Mouse (Mus musculus) CD4-positive helper T cell, adult 2 months (primary cell): ENCODE data around the gene Exoc3l4.

Source experiments
- DNase-seq: peaks from one replicate; pipeline ENCODE4 v3.0.0-alpha.2; 2012; ENCODE audit warnings: low read depth, missing footprints, low spot score

Exoc3l4 gene

DNA sequence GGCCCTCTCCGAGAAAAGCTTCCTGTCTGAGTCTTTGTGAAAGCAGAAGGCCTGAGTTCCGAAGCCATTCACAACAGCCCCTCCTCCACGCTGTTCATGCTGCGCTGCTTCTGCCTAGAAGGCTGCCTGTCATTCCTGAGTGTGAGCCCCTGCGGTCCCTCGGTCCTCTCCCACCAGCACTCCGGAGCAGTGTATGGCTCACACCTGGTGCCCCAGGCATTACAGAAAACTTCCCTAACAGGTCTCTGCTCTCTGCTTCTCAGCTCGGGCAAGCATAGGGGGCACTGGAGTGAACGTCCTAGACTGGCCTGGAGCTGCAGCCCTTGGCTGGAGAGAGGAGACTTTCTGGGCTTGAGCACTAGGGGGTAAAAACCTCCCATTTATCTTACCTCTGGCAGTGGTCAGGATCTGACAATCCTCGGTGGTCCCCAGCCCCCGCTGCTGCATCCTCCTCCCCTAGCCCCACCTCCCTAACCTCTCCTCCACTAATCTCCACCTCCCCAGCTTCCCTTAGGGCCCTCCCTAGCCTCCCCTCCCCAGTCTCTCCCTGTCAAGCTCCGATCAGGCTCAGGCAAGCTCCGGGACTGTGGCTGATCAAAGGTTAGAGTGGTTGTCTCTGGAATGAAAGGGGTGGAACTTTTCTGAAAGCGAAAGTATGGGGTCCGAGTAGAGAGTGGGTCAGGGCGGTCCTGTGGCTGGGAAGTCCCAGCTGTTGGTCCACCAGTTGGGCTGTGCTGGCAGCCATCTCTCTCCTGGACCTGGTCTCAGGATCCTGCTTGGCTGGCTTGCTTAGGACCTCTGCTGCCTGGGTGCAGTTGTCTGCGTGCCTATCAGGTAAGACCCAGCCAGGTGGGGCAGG, at the start of gene Exoc3l4:
Exoc3l4 (plus strand) TSS at position 97 of the 859 bp plus-strand sequence.
- DNase-seq = no peak

DNA sequence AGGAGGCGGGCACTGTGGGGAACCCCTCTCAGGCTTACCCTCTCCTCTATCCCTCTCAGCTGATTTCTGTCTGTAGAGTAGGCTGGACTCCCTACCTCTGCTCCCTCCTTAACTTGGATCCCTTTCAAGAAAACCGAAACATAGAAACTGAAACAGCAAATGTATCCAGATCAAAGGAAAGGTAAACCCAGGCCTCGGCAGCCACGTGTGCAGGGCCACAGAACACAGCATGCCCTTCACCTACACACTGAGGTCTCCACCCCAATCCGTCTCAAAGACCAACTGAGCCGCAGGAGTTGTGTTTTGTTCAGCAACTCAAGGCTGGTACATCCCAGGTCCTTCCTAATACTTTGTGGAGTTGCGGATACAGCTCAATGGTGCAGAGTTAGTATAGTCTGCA, 49.8 kb upstream of the Exoc3l4 start:
- no peak for DNase-seq

DNA sequence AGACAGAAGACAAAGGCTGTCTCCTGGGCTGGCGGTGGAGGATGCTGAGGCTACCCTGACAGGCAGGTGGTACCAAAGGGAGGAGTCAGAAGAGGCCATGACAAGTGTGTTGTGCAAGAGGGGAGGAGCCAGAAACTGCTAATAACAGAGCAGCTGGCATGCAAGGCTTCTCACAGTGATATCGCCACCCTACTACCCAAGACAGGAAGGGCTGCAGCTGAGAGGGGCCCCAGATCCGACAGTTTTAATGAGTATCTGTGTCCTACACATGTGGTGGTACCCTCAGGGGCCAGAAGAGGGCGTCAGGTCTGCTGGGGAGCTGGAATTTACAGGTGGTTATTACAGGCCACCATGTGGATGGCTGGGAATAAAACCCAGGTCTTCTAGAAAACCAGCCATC, 46.6 kb upstream of the Exoc3l4 start:
- no peak for DNase-seq

DNA sequence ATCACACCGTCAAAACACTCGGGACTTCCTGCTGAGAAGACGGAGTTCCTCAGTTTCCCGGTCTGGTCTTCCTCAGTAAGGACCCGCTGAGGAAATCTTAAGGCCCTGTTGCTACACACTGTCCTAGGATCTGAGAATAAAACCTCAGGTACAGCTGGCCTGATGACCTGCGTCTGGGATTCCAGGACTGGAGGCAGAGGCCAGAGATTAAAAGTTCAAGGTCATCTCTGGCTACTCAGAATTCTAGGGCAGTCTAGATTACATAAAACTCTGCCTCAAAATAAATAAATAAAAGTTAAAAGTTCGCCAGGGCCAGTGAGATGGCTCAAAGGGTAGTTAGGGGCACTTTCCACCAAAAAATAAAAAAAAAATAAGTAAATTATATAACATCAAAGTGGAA, 44.9 kb upstream of the Exoc3l4 start:
- no peak for DNase-seq

DNA sequence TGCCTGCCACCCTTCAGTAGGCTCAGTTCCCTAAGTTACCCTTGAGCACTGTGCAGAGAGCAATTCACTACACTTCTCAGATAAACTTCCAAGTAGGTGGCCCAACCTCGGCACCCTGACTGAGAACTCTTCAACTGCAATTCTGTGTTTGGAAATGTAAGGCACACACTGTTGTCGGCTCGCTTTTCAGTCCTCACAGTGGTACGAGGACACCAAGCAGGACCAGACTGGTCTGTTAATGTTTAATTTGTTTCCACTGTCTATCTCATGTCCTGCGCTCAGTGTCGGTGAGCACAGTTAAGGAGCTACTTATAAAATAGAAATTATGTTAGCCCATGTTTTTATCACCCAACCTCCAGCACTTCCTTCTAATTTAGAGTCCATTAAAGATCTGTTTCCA, 43.4 kb upstream of the Exoc3l4 start:
- no peak for DNase-seq

DNA sequence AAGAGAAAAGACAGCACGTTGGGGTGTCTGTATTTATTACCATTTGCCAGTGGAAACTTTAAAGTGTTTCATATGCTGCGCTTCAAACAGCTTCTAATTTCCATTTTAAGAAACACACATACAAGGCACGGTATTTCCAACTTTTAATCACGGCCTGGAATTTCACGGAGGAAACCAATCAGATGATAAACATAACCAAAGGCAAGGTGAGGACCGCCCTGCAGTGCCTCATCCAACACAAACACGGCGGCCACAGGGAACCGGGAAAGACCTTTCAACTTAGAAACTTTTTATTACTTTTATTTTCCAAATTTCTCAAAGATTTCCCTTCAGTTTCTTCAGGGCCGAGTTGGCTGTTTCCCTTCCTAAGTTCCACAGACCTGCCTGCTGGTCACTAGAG, 42.1 kb upstream of the Exoc3l4 start:
- no peak for DNase-seq

DNA sequence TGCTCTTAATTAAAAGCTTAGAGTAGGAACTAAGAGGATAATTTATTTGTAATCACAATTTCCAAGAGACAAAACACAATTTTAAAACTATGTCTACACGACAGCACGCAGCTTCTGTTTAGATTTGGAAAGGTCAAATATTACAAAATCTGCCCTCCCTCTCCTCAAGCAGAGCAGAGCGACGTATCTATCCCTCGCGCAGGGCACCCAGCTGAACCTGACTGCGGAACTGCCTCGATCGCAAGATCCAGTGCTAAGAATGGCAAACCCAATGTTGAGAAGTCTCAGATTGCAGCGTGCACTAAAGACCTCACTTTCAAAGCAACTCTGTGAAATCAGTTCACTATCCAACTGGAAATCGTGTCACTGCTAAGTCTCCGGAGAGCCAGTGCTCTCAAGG, 41.3 kb upstream of the Exoc3l4 start:
- DNase-seq = no peak

DNA sequence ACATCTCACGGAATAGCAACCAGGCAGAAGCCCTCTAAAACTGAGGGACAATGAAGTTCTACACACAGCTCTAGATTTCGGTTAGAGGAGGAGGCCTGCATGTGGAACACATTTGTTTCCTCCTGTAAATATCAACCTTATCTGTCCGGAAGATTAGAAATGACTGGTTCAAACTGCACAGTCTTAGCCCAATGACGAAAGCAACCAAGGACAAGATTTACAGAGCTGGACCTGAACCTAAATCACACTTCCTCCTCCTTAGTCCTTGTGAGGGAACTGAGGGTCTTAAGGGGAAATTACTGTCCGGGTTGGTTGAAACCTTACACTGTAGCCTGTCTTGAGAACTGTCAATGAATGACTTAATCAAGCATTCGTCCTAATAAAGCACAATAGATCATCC, 40.8 kb upstream of the Exoc3l4 start:
- no peak for DNase-seq

DNA sequence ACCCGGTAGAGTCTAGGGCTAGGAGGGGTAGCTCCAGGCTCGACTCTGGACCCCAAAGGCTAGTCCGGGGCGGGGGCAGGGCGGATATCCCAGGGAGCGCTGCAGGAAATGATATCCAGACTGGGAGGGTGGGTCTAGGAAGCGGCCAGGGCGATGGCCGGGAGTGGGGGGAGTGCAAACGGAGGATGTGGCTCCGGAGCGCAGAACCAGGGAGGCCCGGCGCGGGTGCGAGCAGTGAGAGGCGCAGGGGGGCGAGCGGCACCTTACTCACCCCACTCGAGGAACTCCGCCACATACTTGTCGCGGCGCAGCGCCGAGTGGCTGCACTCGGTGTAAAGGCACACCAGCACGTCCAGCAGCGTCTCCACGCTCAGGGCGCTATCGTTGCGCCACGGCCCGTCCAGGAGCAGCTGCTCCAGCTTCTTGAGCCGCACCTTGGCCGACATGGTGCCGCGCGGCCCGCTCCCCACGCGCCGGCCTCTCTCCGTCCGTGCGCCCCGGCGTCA, 39.9 kb upstream of the Exoc3l4 start:
- no peak for DNase-seq

DNA sequence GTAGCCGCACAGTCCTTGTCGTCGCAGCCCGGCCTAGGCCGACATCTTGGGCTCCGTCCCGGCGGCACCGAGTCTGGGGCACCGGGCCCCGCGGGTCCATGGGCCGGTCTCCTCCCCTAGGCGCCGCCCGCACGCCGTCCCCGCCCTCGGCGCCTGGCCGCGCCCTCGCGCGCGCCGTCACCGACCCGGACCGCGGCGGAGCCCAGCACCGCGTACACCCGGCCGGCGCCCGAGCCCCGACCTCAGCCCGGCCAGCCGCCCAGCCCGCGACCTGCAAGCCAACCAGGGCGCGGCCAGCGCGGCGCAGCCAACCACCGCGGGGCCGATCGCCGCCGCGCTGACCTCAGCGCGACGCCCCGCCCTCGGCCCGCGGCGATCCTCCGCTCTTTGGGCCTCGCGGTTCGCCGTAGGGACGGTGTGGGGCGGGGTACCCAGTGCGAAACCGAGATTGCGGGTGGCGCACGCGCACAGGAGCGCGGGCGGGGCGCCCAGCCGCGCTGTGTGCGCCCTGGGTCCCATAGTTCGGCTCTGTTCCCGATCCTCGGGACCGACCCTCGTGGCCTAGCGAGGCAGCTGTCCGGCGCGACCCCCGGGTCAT, 39.3 kb upstream of the Exoc3l4 start, which contains the start of gene Cdc42bpb:
Cdc42bpb (minus strand) TSS at position 343 of the 598 bp plus-strand sequence.
- peak; percentile 66 for DNase-seq

DNA sequence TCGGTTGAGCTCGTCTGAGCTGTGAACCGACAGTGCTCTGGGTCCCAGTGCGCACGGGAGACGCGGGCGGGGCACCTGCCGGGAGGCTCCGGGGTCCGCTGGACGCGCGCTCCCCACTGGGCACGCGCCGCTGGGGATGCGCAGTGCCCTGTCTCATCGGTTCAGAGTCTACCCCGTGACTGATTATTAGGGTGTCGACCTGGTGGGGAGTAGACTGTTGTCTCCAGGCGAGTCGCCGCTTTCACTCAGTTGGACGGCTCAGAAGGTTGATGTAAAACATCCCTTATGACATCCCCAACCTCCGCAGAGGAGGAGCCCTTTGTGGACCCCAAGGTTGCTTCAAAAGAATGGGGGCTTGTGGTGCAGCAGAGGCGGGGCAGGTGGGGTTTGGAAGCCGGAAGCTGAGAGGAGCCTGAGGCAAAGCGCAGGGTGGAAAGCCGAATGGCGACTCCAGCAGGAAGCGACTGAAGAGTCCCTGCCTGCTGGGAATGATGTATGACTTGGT, 38.8 kb upstream of the Exoc3l4 start:
- no peak for DNase-seq

DNA sequence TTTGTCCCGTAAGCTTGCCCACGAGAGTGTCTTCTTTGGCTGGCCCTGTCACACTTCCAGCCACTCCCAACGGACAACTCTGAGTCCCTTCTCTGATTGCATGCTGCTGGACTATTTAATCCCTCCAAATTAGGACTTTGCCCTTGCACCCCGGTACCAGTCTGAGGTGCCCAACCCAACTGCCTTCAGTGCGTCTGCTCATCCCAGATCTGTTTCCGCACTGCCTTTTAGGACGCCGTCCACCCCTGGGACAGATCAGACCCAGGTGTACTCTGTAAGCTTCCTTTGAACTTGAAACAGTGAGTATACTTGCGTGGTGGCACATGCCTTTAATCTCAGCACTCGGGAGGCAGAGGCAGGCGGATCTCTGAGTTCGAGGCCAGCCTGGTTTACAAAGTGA, 38.0 kb upstream of the Exoc3l4 start:
- DNase-seq = no peak

DNA sequence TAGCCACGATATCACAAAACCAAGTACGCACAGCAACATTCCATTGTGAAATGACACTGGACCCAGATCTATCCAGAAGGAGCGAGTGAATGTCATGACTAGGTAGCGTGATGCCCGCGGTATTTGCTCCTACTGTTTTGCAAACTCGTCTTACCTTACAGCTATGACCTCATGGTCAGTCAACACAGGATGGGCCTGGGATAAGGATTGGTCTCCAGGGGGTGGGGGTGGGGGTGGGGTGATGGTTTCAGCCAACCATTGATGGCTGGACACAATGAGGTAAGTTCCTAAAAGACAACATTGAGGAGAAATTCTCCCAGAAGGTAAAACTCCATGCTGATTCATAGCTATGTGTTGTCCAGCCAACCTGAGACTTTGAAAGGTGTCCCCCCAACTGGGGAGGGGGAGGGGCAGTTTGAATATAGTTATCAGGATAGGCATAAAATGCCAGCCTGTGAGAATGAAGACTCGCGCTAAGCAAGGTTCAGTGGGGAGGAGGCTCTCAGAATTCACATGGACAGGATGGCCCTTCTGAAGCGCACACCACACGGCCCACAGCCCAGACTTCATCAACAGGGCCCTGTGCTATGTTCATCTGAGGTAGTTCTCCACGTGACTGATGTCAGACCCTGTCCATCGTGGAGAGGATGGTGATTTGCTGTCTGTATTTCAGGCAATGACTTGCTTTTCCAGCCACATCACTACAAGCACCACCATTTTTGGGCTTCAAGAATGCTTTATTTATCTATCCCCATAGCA, 30.8 kb upstream of the Exoc3l4 start:
- no peak for DNase-seq

DNA sequence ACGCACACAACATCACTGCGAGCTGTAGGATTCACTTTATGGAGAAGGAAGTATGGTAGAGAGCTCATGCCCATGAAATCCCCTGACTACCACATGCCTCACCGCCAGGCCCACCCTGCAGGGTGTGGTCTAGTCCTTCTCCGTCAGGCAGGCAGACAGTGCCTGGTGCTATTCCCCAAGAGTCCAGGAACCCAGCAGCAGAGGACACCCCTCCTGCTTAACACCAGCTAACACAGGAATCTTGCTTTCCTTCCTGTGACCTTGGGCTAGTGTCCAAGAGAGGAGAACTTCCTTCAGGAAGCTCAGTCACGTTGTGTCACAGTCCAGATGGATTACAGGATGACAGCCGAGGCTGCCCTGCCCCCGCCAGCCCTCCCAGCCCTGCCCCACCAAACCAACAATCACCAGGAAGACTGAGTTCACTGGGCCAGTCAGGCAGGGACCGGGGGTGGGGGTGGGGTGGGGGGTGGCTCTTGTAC, 30.1 kb upstream of the Exoc3l4 start:
- DNase-seq = no peak

DNA sequence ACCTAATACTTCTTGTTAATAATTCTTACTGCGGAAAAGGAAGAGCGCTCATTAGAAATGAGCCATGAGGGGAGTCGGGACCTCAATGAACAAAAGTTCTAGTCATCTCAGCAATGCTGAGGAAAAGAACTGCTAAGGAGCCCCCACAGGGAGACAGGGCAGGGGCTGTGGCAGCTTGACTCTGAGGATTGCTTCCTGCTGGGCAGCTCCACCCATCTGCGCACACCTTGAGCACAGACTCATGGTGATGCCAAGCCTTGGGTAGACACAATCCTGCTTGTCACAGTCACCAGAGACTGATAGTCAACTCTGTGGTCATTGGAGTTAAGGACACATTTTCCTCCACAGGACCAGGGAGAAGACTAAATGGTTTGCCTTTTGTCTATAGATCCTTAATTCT, 29.7 kb upstream of the Exoc3l4 start:
- DNase-seq = no peak

DNA sequence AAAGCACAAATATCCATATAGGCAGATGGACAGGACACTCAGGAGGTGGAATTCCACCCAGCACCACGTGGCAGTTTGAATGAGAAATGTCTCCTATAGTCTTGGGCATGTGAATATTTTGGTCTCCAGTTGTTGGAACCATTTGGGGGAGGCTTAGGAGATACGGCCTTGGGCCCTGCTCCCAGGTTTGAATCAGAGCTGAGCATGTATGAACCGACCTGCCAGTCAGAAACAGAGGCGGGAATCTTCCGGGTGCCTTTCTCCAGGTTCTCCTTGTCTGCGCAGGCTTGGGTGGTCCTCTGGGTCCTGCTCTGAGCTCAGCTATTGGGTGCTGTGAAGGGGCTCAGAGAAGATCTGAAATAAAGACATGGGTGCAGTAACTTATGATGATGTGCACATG, 22.8 kb upstream of the Exoc3l4 start:
- DNase-seq = no peak

DNA sequence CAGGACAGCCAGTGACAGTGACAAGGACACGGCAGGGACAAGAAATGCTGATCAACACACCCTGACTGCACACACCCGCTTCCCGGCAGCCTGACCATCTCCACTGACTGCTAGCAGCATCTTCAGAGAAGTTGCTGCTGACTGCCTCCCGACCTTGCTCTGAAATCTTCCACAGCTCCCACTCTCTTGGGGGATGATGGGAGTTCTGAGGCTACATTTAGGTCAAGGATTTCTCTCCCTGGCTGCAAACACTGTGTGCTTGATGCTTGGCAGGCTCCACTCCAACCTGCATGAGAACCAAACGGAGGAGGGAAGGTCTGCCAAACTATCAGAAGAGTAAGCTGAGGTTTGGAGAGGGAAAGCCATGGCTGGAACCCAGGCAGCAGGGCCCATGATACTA, 19.8 kb upstream of the Exoc3l4 start:
- DNase-seq = no peak

DNA sequence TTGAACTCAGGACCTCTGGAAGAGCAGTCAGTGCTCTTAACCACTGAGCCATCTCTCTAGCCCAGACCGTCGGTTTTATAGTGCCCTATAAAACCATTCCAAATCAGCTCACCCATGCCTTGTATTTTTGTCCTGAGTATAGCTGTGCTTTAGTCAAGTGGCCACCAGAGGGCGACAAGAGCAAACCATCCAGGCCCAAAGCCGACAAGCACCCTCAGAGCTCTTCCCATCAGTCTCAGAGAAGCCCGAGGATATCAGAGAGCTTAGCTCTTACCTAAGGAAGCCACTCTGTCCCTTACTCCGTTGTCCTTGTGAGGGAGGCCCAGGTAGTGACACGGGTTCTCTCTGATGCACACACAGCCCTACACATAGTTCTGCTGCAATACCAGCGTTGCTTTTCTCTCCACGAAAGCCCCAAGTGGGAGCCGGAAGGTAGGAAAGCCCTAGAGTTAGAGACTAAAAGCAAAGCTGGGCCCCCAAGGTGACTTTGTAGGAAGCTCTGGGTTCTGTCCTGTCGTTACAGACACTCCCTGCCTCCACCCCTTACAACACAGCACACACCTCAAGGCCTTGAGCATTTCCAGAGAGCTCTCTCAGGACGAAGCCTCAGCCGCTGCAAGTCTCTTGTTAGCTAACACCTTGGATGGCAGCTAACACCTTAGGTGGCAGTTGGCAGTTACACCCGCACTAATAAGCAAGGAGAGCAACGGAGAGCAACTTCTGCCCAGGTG, 15.2 kb upstream of the Exoc3l4 start:
- DNase-seq = peak; percentile 45

DNA sequence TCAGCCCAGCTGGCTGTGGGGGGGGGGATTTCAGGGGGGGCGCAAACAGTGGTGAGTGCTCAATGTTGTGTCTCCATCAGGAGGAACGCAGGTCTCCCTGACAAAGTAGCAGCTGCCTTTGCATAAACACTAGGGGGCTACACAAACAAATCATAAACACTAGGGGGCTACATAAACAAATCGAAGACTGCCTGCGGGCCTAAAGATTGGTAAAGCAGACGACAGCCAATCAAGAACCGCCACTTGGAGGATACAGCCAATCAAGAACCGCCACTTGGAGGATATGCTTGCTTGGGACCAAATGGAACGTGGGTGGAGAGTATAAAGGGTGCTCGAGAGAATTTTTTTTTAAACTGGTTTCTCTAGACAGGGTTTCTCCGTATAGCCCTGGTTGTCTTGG, 11.9 kb upstream of the Exoc3l4 start:
- no peak for DNase-seq

DNA sequence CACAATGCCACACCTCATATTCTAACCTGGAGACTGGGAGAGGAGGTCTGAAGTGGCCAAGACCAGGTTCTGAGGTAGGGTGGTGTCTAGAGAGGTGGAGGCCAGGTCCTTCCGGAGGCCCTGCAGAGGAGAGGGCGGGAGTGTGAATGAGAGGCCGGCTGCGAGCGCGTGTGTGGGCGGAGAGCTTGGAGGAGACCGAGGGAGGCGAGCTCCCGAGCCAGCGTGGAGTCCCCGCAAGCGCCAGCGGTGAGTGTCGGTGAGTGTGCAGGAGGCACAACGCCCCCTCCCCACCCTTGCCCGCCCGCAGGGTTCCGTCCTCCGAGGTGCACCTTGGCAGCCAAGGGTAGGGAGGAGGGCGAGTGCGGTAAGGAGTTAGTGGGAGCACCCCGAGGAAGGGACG, 10.2 kb upstream of the Exoc3l4 start, which contains the start of gene Lbhd2:
Lbhd2 (plus strand) TSS at position 188 of the 400 bp plus-strand sequence.
- DNase-seq = no peak

DNA sequence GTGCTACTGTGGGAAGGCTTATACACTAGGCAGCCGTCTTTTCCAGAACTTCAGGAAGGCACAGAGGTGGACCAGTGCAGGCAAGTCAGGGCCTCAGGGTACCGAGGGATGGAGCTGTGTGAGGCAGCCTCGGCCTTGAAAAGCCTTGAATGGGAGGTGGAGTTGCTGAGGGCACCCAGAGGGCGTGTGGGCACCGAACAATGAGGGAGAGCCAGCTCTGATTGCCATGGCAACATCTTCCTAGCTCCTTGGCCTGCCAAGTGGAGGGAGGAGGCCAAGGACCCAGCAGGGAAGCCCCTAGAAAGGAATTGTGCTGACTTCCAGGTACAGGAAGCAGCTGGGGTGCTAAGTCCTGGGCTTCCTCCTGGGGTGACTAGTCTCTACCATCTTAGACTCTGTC, 7.2 kb upstream of the Exoc3l4 start:
- DNase-seq = no peak
